ENCODE assay signal across 30 mouse cellular contexts in the genomic region with DNA sequence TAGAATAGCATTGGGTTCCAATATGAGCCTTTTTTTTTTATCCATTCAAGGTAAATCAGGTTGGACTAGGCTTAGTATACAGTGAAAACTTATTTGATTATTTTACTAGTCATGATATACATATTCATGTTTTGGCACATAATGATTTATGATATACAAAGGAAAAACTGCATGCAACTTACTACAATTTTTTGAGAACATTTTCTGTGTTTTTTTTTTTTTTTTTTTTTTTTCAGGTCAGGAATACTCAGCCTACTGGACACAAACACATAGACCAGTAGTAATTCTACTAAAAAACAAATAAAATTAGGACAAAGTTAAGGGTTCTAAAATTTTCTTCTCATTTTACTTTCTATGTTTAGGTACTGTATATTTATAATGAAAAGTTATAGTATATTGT.
"Had no signal": no experiment of that assay in that cellular context is flagged by ENCODE, and none has a peak within 500 bp of the region (broad histone marks: within the 10 kb centered on the region; RNA-seq: fewer than 3 reads in every experiment).

No protein-coding gene starts in this region.

- H3K27ac ChIP-seq: heart, embryonic 13.5 days; heart, embryonic 15.5 days; hindbrain, embryonic 10.5 days; hindbrain, embryonic 12.5 days; hindbrain, embryonic 13.5 days; hindbrain, embryonic 14.5 days; hindbrain, embryonic 15.5 days; hindbrain, postnatal 0 days; intestine, embryonic 15.5 days; kidney, embryonic 15.5 days; kidney, postnatal 0 days; layer of hippocampus, adult 2 months; left cerebral cortex, adult 2 months had no signal

- H3K27me3 ChIP-seq: heart, embryonic 12.5 days; heart, embryonic 13.5 days; heart, embryonic 15.5 days; hindbrain, embryonic 12.5 days; hindbrain, embryonic 13.5 days; hindbrain, embryonic 15.5 days; intestine, embryonic 15.5 days; kidney, embryonic 15.5 days had no signal

- H3K9ac ChIP-seq: heart, embryonic 12.5 days; heart, embryonic 13.5 days; heart, embryonic 15.5 days; hindbrain, embryonic 12.5 days; hindbrain, embryonic 13.5 days; hindbrain, embryonic 14.5 days; hindbrain, embryonic 15.5 days; intestine, embryonic 15.5 days; kidney, embryonic 15.5 days had no signal

- H3K4me3 ChIP-seq: heart, embryonic 12.5 days; heart, embryonic 13.5 days; heart, embryonic 15.5 days; hindbrain, embryonic 10.5 days; hindbrain, embryonic 12.5 days; hindbrain, embryonic 13.5 days; hindbrain, embryonic 15.5 days; intestine, embryonic 15.5 days; kidney, embryonic 15.5 days; layer of hippocampus, adult 2 months; left cerebral cortex, adult 2 months had no signal

- H3K9me3 ChIP-seq: heart, embryonic 12.5 days; heart, embryonic 13.5 days; heart, embryonic 15.5 days; hindbrain, embryonic 10.5 days; hindbrain, embryonic 12.5 days; hindbrain, embryonic 13.5 days; hindbrain, embryonic 15.5 days; intestine, embryonic 15.5 days; kidney, embryonic 15.5 days had no signal

- DNase-seq: heart, postnatal 10 days; heart, postnatal 14 days; heart, postnatal 36 days; heart, postnatal 4 days; kidney, adult 11 months; kidney, adult 18-20 months; kidney, adult 2 months; kidney, adult 8-10 months; kidney, adult 9 months; kidney, postnatal 10 days; kidney, postnatal 14 days; kidney, postnatal 25 days; kidney, postnatal 36 days; kidney, postnatal 4 days; layer of hippocampus, adult 9-11 months; layer of hippocampus, postnatal 36 days had no signal

- H3K4me1 ChIP-seq: heart, embryonic 12.5 days; heart, embryonic 13.5 days; heart, embryonic 15.5 days; hindbrain, embryonic 10.5 days; hindbrain, embryonic 12.5 days; hindbrain, embryonic 13.5 days; hindbrain, embryonic 15.5 days; intestine, embryonic 15.5 days; kidney, embryonic 15.5 days had no signal
